Mouse (Mus musculus) lung, postnatal 0 days (tissue): Measurements from ENCODE around the gene Nfya.

Experiments used
- CTCF ChIP-seq: IDR thresholded peaks from 2 replicates; pipeline ENCODE4 v1.5.1; 2016; ENCODE audit warnings: antibody characterized with exemption, mild to moderate bottlenecking
- EP300 ChIP-seq: IDR thresholded peaks from 2 replicates; pipeline ENCODE4 v1.6.1; 2016; ENCODE audit warnings: antibody characterized with exemption, mild to moderate bottlenecking, control low read depth

DNA sequence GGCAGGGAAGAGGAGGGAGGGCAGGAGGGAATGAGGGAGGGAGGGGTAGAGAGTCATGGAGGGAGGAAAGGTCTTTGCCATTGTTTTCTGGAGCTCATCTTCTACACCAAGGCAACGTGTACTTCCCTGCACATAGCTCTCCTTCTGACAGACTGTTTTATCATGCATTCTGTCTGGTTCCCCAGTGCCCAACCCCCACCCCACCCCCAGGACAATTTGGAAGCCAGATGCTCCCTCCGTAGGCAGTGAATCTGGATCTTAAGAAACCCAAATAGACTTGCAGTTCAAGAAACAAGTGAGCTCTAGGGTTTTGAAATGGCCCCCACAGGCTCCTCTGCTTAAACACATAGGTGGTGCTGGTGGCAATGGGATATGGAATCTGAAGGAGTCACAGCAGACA is 51.8 kb downstream of the Nfya start:
- TF ChIP-seq EP300 (no peak), CTCF (no peak)
